Mouse (Mus musculus): ENCODE data around the gene Synpo2. TPM values are rescaled to one million over a fixed set of nuclear protein-coding genes. Genes with fewer than 3 reads are reported as not detected.

Synpo2 gene
- polyA plus RNA-seq, 1 experiment from 2014 or later = 5.1 TPM

DNA sequence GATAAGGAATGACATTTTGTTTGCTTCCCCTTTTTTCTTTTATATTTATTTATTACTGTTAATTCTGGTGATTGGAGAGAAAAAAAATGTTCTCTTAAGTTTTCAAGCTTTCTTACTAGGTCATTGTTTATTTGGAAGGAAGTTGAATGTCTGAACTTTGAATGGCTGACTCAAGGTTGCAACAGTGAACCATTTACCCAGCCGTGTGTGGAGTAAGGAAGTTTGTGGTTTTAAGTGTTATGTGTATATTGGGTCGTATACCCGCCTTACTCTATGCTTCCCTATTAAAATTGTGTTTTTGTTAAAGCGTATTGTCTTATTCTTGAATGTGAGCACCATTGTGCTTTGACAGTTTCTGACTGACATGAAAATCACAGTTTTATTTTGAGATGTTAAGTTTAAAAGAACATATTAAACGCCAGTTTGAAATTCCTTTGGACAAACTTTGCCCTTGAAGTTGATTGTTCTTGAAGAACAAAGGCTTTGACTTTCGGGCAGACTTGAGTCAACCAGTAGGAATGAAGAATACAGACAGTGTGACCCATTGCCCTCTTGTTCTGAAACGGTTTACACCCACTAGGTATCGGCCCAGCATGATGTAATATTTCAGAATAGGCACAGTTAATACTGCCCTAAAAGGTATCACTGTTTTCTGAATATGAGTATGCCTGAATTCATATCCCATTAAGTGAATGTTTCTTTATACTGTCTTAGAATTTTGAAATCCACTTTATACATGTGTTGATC is 182.6 kb downstream of the Synpo2 start:
- Histone ChIP-seq H3K4me1 (replicated peaks; ENCODE audit: insufficient read depth, low read length) (0 out of 2 replicates have a peak, but pooled peaks cover 3% of the 10 kb centered on the region), H3K27ac (no peak overlapping the region), H3K36me3 (ENCODE audit: insufficient read depth, low read length) (no peaks in the 10 kb centered on the region), H3K4me3 (replicated peaks; ENCODE audit: low read depth, low read length) (no peak overlapping the region), H3K9me3 (replicated peaks; ENCODE audit: low read length) (no peaks in the 10 kb centered on the region), H3K9ac (ENCODE audit: low read depth, low read length) (no peak overlapping the region), H3K27me3 (ENCODE audit: insufficient read depth, low read length) (no peaks in the 10 kb centered on the region), H3K4me2 (ENCODE audit: low read length) (no peak overlapping the region)
- no peak for TF ChIP-seq CTCF (IDR thresholded peaks at IDR 0.05; ENCODE audit: low read depth)
- WGBS = 64% methylated on average over 8 of the region's 8 CpGs
- ATAC-seq (replicated peaks; ENCODE audit: low FRiP score, low read depth) = no peak
- no peak for DNase-seq (ENCODE audit: low spot score)

GRCm38 (mm10) chr3:123042308-123042707 is 193.6 kb downstream of the Synpo2 start:
- ATAC-seq (replicated peaks; ENCODE audit: low FRiP score, low read depth) (no peak), DNase-seq (ENCODE audit: low spot score) (no peak)
- 89% methylated on average over 1 of the region's 1 CpGs for WGBS
- Histone ChIP-seq H3K36me3 (ENCODE audit: insufficient read depth, low read length) (no peaks in the 10 kb centered on the region), H3K9me3 (replicated peaks; ENCODE audit: low read length) (no peaks in the 10 kb centered on the region), H3K9ac (ENCODE audit: low read depth, low read length) (no peak overlapping the region), H3K4me2 (ENCODE audit: low read length) (no peak overlapping the region), H3K4me1 (replicated peaks; ENCODE audit: insufficient read depth, low read length) (no peaks in the 10 kb centered on the region), H3K4me3 (replicated peaks; ENCODE audit: low read depth, low read length) (no peak overlapping the region), H3K27ac (no peak overlapping the region), H3K27me3 (ENCODE audit: insufficient read depth, low read length) (no peaks in the 10 kb centered on the region)
- TF ChIP-seq CTCF (IDR thresholded peaks at IDR 0.05; ENCODE audit: low read depth) = no peak

- Histone ChIP-seq H3K9me3 (replicated peaks; ENCODE audit: low read length) (no peaks in the 10 kb centered on the region), H3K4me1 (replicated peaks; ENCODE audit: insufficient read depth, low read length) (no peaks in the 10 kb centered on the region), H3K27ac (no peak within 1 kb of the TSS), H3K27me3 (ENCODE audit: insufficient read depth, low read length) (no peaks in the 10 kb centered on the region), H3K36me3 (ENCODE audit: insufficient read depth, low read length) (no peaks in the 10 kb centered on the region), H3K4me2 (ENCODE audit: low read length) (no peak within 1 kb of the TSS), H3K4me3 (replicated peaks; ENCODE audit: low read depth, low read length) (no peak within 1 kb of the TSS), H3K9ac (ENCODE audit: low read depth, low read length) (no peak within 1 kb of the TSS)
- 89% methylated on average over 7 of the region's 7 CpGs for WGBS
- ATAC-seq (replicated peaks; ENCODE audit: low FRiP score, low read depth) (no peak), DNase-seq (ENCODE audit: low spot score) (no peak)
- TF ChIP-seq CTCF (IDR thresholded peaks at IDR 0.05; ENCODE audit: low read depth) = no peak
These were observed 201.2 kb downstream of the Synpo2 start, which contains the start of gene Myoz2 for GRCm38 (mm10) chr3:123034752-123035151. Gene Myoz2 (minus strand): TSS chr3:123035015.

DNA sequence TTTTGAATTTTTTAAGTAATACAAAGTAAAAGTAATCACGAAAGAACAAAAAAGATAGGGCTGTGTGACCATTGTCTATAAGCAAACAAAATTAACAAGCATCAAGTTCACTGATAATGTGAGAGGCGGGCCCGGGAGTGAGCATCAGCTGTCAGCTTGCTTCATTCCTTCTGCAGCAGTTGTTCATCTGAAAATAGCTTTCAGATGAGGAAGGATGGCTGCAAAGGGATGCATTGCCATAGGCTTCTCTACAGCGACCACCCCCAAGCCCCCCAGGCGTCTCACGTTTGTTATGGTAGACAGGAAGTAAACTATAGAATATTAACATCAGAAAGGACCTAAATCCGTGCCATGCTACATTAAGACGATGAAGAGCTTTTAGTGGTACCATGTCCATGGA is 202.1 kb downstream of the Synpo2 start:
- H3K4me2 ChIP-seq (ENCODE audit: low read length) = no peak overlapping the region
- H3K4me1 ChIP-seq (replicated peaks; ENCODE audit: insufficient read depth, low read length) = no peaks in the 10 kb centered on the region
- H3K36me3 ChIP-seq (ENCODE audit: insufficient read depth, low read length) = no peaks in the 10 kb centered on the region
- WGBS = 86% methylated on average over 8 of the region's 8 CpGs
- DNase-seq (ENCODE audit: low spot score) (no peak), ATAC-seq (replicated peaks; ENCODE audit: low FRiP score, low read depth) (no peak)
- H3K27ac ChIP-seq = no peak overlapping the region
- H3K9me3 ChIP-seq (replicated peaks; ENCODE audit: low read length) = no peaks in the 10 kb centered on the region
- no peaks in the 10 kb centered on the region for H3K27me3 ChIP-seq (ENCODE audit: insufficient read depth, low read length)
- H3K4me3 ChIP-seq (replicated peaks; ENCODE audit: low read depth, low read length) = no peak overlapping the region
- H3K9ac ChIP-seq (ENCODE audit: low read depth, low read length) = no peak overlapping the region
- no peak for TF ChIP-seq CTCF (IDR thresholded peaks at IDR 0.05; ENCODE audit: low read depth)

Other genes with a start within 250 kb of the Synpo2 start
- not detected in 2 replicates for gene Myoz2, start 201.1 kb downstream of the Synpo2 start, polyA plus RNA-seq (2015; fragmentation: Nextera tagmentation; extraction: Ambion mirVana)
- gene Sec24d, start 31.3 kb upstream of the Synpo2 start, polyA plus RNA-seq (2015; fragmentation: Nextera tagmentation; extraction: Ambion mirVana) = 51.4 and 61.1 TPM in 2 replicates
- gene Mettl14, start 150.0 kb upstream of the Synpo2 start, polyA plus RNA-seq (2015; fragmentation: Nextera tagmentation; extraction: Ambion mirVana) = 21.5 and 23.2 TPM in 2 replicates
- 6.3 and 7.0 TPM in 2 replicates for gene Prss12, start 210.8 kb upstream of the Synpo2 start, polyA plus RNA-seq (2015; fragmentation: Nextera tagmentation; extraction: Ambion mirVana)

Data from kidney, postnatal 0 days (tissue).